Mouse (Mus musculus) liver, adult (tissue): ENCODE results near the gene Thada.

Source experiments
- GATA4 ChIP-seq: IDR thresholded peaks from 2 replicates; pipeline ENCODE4 v1.6.1; 2014; ENCODE audit warnings: mild to moderate bottlenecking, low read length; ENCODE audit not compliant: insufficient replicate concordance

Gene Thada

DNA sequence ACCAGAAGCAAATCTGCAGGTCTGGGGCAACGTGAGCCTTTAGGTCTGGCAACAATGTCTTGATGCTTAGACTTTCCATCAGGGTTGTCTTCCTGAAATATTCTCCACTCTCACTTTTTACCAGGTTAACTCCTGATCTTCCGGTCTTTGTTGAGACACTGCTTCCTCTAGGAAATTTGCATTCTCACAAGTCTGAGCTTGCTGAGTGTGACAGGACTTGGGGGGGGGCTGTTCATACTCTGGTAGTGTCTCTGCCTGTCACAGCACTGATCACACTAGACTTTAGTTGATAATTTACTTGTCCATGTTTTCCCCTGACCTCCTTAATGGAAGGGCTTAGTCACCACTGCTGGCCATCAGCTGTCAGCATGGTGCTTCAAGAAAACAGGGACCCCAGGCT lies 21.4 kb upstream of the Thada start:
- TF ChIP-seq GATA4 = no peak

DNA sequence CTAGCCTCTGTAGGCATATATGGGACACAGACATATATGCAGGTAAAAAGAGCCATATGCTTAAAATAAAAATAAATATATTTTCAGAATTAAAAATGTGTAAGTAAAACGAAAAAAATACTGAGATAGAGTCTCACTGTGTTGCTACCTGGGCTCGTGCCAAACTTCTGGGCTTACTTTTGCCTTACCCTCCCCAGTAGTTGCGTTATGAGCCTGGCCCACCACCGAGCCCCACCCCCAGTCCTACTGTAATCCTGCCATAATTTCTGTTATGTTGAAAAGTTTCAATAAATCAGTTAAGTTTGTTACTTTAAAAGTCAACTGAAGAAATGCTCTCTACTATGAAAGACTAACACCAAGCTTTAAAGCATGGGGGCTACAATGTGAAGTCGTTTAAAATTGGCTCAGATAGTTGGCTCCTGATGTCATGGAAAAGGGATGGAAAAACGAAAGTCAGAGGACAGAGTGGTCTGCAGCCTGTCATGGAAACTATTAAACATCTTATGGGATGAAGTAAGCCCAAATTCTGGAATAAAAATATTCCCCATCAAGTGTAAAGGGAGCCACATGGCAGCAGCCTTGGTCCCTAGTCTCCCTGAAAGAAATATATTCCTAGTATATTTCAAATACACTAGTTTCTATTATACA lies 17.8 kb upstream of the Thada start:
- TF ChIP-seq GATA4 = no peak

DNA sequence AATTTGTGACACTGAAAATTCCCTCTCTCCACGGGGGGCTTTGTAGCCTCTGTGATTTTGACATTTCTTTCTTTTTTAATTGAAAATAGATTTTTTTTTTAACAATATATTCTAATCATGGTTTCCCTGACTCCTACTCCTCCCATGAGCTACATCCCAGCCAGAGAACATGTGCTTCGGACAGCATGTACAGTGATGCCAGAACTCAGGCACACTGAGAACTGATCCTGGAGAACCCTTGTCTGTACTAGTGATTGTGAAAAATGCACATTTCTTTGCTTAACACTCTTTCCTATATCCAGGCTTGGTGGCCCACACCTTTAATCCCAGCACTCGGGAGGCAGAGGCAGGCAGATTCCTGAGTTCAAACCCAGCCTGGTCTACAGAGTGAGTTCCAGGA lies 16.8 kb upstream of the Thada start:
- TF ChIP-seq GATA4 = no peak

DNA sequence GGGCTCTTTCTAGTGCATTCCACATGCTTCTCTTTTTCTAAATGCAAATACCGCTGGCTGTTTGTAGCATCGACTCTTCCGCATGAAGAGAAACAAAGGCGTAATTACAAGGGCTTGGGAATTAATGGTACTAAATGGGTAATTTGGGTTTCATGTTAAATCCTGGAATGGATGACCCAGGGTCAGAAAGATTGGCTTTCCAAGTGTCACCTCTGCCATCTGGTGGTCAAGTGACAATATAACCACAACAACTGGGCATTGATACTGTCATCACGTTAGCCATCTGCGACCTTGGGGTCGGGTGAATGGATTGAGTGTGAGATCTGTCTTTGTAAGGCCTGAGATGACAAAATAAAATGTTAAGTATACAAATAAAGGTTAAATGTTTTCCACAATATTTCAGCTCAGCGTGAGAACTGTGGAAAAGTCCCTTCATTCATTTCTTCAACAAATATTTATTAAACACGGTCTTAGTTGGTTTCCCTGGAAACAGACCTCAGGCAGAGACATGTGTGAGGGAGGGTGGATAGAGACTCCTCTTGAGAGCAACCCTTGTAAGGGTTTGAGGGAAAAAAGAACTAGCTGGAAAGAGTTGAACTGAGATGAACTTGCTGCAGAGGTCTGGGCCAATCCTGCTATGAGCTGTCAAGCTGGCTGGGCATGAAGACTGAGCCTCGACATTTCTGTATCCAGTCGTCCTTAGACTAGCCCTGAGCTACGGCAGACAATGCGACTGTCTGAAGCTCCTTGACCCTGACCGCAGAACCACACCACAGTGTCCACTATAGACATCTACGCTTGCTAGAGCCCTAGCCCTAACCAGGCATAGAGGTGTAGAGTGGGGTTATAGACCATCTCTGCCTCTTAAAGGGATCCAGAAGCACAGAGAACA lies 14.7 kb upstream of the Thada start:
- no peak for TF ChIP-seq GATA4

DNA sequence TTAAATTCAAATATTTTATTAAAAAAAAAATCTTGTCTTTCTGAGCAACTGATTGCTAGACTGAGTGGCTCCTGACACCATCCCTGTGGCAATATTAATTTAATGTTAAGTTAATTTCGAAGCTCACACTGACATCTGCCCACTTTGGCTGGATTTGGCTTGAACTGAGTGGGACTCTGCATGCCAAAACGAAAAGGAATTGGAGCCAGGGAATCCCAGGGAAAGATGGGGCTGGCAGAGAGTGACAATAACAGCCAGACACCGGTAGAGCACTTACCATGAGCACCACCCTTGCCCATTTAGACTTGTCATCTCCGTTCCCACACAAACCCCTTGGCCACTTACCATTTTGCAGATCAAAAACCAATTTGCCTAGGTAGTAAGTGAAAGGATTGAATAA lies 12.3 kb upstream of the Thada start:
- no peak for TF ChIP-seq GATA4

DNA sequence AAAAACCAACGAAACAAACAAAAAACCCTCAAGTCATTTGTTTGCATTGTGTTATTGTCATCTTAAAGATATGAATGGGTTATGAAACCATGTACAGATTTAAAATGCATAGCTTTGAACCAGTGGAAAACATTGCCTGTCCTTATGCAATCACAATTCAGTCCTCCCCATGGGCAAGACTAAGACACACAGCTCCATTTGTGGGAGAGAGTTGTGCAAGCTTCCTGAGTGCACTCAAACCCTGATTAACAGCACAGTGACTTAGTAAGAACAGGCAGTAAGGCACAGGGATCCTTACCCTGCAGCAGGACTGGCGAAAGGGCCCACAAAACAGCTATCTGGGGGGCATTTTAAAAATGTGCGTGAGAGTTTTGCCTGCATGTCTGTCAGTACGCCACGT lies 11.2 kb upstream of the Thada start:
- TF ChIP-seq GATA4 = no peak

DNA sequence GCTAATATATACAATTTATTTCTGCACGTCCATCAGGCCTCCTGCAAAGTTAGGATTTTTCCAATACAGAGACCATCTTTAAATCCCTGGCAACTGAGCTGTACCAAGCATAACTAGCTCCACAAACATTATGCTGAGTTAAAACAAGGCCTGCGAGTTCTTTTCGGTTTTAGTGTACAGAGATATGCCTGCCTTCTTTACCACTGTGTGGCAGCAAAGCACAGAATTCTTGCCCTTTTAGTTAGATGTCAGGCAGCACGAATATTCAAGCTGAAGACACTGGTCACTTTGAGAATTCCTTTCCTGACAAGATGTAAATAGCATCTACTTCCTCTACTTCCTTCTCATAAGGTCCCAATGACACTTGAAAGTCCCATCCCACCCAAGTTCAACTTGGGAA lies 8.3 kb upstream of the Thada start:
- TF ChIP-seq GATA4 = no peak

DNA sequence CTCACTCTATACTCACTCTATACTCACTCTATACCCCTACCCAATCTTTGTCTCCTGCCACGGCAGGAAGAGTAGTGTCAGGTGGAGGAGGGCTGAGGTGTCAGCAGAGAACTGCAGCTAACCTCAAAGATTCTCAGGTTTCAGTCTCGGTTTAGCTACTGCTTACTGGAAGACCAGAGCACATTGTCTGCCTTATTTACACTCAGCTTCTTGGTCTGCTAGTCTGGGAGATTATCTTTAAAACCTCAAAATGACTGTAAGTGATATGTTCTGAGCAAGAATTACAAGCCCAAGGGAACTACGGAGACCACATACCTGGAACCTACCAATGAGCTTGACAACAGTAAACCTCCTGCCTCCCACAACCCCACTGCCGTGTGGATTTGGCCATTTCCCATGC lies 31.0 kb downstream of the Thada start:
- TF ChIP-seq GATA4 = no peak

DNA sequence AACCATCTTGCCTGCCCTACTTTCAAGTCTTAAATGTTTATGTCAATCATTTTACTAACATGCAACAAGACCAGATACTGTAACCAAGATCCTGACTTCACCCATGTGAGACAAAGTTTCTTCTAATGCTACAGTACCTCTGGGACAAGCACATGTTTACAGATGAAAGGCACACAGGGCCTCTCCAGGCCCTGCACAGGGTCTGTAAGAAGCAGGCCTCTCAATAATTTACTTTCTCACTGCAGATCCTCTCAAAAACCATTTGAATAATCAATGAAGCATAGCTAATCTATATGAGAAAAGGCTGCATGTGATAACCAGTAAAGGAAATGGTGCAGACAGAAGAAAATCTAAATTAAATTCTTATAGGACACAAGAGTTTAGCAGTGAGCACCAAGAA lies 31.8 kb downstream of the Thada start:
- TF ChIP-seq GATA4 = no peak

DNA sequence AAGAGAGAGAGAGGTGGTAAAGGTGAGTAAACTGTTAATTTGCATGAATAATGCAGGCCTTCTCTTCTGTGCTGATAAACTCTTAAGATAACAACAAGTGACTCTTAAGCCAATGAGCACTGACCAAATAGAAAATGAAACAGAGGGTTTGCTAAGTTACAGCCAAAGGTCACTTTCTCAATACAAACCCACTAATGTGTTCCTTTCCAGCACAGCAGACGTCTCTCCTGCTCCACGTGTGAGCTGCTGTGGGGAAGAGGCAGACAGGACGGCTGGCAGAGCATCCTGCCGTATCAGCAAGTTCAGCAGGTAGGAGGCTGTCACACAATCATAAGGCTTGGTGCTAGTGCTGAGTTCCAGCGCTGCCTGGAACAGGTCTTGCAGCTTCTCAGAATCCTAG lies 34.0 kb downstream of the Thada start:
- TF ChIP-seq GATA4 = peak; percentile 26; the same call in 1 of the 2 replicates

DNA sequence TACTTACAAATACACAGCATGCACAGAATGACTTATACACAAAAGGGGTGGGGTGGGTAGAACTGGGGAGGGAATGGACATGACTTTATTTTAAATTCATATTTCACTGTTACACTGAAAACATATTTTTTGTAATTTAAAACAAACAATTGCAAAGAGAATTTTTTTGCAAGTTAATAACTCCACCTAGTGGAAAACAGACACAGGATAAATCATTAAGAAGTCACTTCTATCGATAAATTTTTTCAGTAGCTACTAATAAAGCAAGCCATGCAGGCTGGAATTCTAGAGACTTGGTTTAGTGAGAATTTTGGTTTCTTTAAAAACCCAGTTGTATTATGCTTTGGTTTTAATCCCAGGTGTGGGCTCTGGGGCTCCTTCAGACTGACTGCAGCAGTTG lies 41.7 kb downstream of the Thada start:
- TF ChIP-seq GATA4 = no peak

DNA sequence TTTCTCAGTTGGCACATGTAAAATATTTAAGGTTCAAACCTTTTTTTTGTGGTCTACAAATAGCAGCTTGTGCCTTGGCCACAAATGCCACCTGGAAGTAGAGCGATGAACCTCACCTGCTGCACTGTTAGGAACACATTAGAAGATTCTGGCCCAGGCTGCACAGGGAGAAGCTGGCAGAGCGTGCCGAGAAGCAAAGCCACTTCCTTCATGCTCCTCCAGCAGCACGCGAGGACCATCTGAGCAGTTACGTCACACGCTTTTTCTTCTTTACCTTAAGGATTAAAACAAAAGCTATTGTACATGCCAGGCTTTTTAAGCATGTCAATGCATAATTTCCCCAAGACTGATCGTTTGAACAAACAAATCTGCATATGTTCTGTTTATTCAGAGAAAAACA lies 43.1 kb downstream of the Thada start:
- no peak for TF ChIP-seq GATA4

DNA sequence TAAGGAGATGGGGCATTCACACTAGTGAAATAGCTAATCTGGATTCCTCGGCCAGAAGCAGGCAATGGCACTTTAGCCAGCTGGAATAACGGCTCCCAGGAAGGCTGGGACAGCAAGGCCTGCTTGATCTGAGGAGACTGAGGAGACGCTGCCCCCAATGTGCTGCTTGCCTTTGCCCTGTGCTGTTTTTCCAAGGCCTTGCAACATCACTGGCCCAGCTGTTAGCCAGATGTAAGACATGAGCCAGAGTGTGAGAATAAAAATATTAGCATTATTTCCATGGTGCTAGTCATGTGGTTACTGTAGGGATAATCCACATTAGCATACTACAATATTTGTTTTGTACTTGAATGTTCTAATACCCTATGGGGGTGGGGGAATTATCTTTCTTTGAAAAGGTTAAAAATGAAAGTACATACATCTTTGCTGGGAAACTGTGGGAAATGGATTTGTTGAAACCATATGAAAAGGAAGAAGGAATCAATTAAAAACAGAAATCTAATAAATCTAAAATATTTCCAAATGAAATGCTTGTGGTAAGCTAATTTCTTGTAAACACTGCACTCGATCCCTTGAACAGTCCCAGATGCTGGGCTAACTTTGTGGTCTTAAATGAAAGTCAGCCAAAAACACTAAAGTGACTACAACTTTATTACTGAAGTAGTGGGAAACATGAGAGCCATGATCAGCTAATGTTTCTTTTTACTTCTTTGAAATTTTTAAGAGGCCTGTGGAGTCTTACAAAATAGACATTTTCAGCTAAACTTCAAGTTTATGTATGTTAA lies 43.8 kb downstream of the Thada start:
- no peak for TF ChIP-seq GATA4

DNA sequence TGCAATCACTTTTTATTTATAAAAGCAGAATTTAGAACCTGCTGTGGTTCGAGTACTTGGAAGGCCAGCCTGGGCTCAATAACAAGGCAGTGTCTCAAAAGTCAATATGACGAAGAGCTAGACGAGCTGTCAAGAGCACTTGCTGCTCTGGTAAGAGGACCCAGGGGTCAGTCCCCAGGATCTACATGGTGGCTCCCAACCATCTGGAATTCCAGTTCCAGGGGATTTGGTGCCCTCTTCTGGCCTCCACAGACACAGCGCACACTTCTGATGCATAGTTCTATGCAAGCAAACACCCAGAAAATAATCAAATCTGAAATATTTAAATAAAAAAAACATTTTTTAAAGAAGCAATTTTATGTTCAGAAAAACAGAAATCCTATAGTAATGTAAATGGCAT lies 45.0 kb downstream of the Thada start:
- TF ChIP-seq GATA4 = no peak

DNA sequence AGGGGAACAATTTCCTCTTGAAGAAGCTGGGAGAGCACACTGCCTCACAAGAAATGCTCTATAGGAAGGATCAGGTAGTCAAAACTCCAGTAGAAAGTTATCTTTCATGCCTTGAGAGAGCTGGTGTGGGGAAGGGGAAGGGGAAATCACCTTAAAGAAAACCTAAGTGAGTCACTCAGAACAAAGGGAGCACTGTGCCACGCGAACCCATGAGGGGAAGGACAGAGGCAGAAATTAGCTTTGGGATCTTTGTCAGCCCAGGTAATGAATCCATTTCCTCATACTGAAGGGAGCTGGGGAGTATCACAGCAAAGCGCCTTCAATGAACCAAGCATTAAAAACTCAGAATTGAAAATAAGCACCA lies 45.7 kb downstream of the Thada start:
- no peak for TF ChIP-seq GATA4
